Mouse (Mus musculus) liver, embryonic 14.5 days (tissue): ENCODE measurements at regions not wholly inside any gene's neighbourhood (a gene's known extent, or its start where the extent isn't known, plus 50 kb on each side); places are given as distances from the start of the nearest gene placed in this dataset.

Source experiments
- ATAC-seq: fragments of 200-750 bp; cut with Nextera tagmentation; 2 replicates; pipeline ENCODE4 v1.8.0; 2017; ENCODE audit warnings: moderate number of reproducible peaks, mild to moderate bottlenecking, moderate library complexity; ENCODE audit not compliant: insufficient read depth
- DNase-seq, 3 experiments: peaks; one replicate each; pipeline ENCODE4 v3.0.0-alpha.2; 2012 to 2013; ENCODE audit warnings: low read depth in 3 of 3, low spot score in 3 of 3
- H3K27ac ChIP-seq: fragments of 300-500 bp; sonication (generic); 2 replicates; pipeline ENCODE4 v1.5.1; 2014; ENCODE audit warnings: moderate library complexity, mild to moderate bottlenecking, control low read depth, inconsistent platforms
- H3K27me3 ChIP-seq: fragments of 300-500 bp; sonication (generic); 2 replicates; pipeline ENCODE4 v1.6.1; 2014; ENCODE audit warnings: mild to moderate bottlenecking, low read length, moderate library complexity; ENCODE audit not compliant: control insufficient read depth, insufficient read depth
- H3K36me3 ChIP-seq: fragments of 300-500 bp; sonication (generic); replicated peaks from 2 replicates; pipeline ENCODE4 v1.6.1; 2014; ENCODE audit warnings: low read depth; ENCODE audit not compliant: control insufficient read depth, insufficient read depth
- H3K4me1 ChIP-seq, 2 experiments: fragments of 200-500 bp in 1 of 2; fragments of 300-500 bp in 1 of 2; sonication (generic) in 1 of 2; replicated peaks; 2 replicates each; pipeline ENCODE4 v1.6.1; 2012 to 2014; ENCODE audit warnings: antibody characterized with exemption in 1 of 2, inconsistent platforms in 1 of 2, low read length in 1 of 2; ENCODE audit not compliant: control insufficient read depth in 2 of 2, insufficient read depth in 2 of 2
- H3K4me2 ChIP-seq: fragments of 300-500 bp; sonication (generic); 2 replicates; pipeline ENCODE4 v1.6.1; 2014; ENCODE audit warnings: low read depth, mild to moderate bottlenecking, control low read depth, moderate library complexity
- H3K4me3 ChIP-seq, 2 experiments: fragments of 200-500 bp in 1 of 2; fragments of 300-500 bp in 1 of 2; sonication (generic) in 1 of 2; 2 replicates each; pipeline ENCODE4 v1.5.1; 2012 to 2014; ENCODE audit warnings: low read depth in 2 of 2, low read length in 2 of 2, mild to moderate bottlenecking in 2 of 2, control low read depth in 1 of 2, inconsistent platforms in 1 of 2, moderate library complexity in 1 of 2; ENCODE audit not compliant: insufficient read depth in 1 of 2
- H3K9ac ChIP-seq: fragments of 300-500 bp; sonication (generic); replicated peaks from 2 replicates; pipeline ENCODE4 v1.6.1; 2014; ENCODE audit warnings: mild to moderate bottlenecking, control low read depth, moderate library complexity
- H3K9me3 ChIP-seq: fragments of 300-500 bp; sonication (generic); 2 replicates; pipeline ENCODE4 v1.6.1; 2016; ENCODE audit warnings: low read length, mixed read lengths; ENCODE audit not compliant: control insufficient read depth
- CTCF ChIP-seq: IDR thresholded peaks from 2 replicates; pipeline ENCODE4 v1.5.1; 2016; ENCODE audit warnings: antibody characterized with exemption, low read depth, control low read depth
- EP300 ChIP-seq: IDR thresholded peaks from 2 replicates; pipeline ENCODE4 v1.6.1; 2016; ENCODE audit warnings: antibody characterized with exemption, low read depth
- WGBS: fragments of 180-500 bp; shearing (Covaris S2); extraction: QIAGEN DNeasy Blood & Tissue Kit; methylation state at CpG from one replicate; pipeline ENCODE4 v1.1.7; 2014; ENCODE audit not compliant: insufficient replicate concordance; 5-methylcytosine and 5-hydroxymethylcytosine counted together

- TF ChIP-seq EP300 (no peak), CTCF (no peak)
- 0 out of 4 replicates have a peak, but pooled peaks cover 0 to 6% of the 10 kb centered on the region in 2 experiments for H3K4me1 ChIP-seq
- 31% methylated on average over 5 of the region's 5 CpGs for WGBS
- ATAC-seq (no peak), DNase-seq (no peak)
- H3K36me3 ChIP-seq: no peaks in the 10 kb centered on the region
- no peak overlapping the region for H3K9ac ChIP-seq
- no peak overlapping the region for H3K4me3 ChIP-seq
- no peaks in the 10 kb centered on the region for H3K9me3 ChIP-seq
- H3K4me2 ChIP-seq: no peak overlapping the region
- H3K27me3 ChIP-seq: no peaks in the 10 kb centered on the region
- no peak overlapping the region for H3K27ac ChIP-seq
Observed at GRCm38 (mm10) chr17:87504960-87505681, 58.4 kb upstream of the Calm2 start.

- Histone ChIP-seq H3K36me3 (no peaks in the 10 kb centered on the region), H3K9me3 (no peaks in the 10 kb centered on the region), H3K4me2 (no peak overlapping the region), H3K4me1 (peaks cover 0 to 9% of the 10 kb centered on the region in 2 experiments; a peak in 1 of 4 replicates), H3K9ac (no peak overlapping the region), H3K27me3 (no peaks in the 10 kb centered on the region), H3K4me3 (no peak overlapping the region), H3K27ac (no peak overlapping the region)
- no peak for DNase-seq
- WGBS: 62% methylated on average over 8 of the region's 8 CpGs
- TF ChIP-seq EP300: no peak
- no peak for TF ChIP-seq CTCF
- no peak for ATAC-seq
Observed at GRCm38 (mm10) chr17:87507848-87508247, 61.1 kb upstream of the Calm2 start.

- DNase-seq (no peak), ATAC-seq (no peak)
- Histone ChIP-seq H3K4me1 (peaks cover 5 to 12% of the 10 kb centered on the region in 2 experiments; a peak in 3 of 4 replicates), H3K36me3 (no peaks in the 10 kb centered on the region), H3K27ac (no peak overlapping the region), H3K27me3 (no peaks in the 10 kb centered on the region), H3K4me2 (no peak overlapping the region), H3K9me3 (no peaks in the 10 kb centered on the region), H3K9ac (no peak overlapping the region), H3K4me3 (no peak overlapping the region)
- TF ChIP-seq CTCF (no peak), EP300 (no peak)
- 59% methylated on average over 16 of the region's 16 CpGs for WGBS
Observed at GRCm38 (mm10) chr17:87508582-87509253, 62.0 kb upstream of the Calm2 start.

- peaks cover 12 to 25% of the 10 kb centered on the region in 2 experiments for H3K4me1 ChIP-seq
- no peak overlapping the region for H3K4me2 ChIP-seq
- no peaks in the 10 kb centered on the region for H3K27me3 ChIP-seq
- no peak for DNase-seq
- no peaks in the 10 kb centered on the region for H3K36me3 ChIP-seq
- H3K9me3 ChIP-seq: no peaks in the 10 kb centered on the region
- H3K4me3 ChIP-seq: no peak overlapping the region
- no peak overlapping the region for H3K9ac ChIP-seq
- TF ChIP-seq CTCF: no peak
- no peak for TF ChIP-seq EP300
- 68% methylated on average over 9 of the region's 9 CpGs for WGBS
- no peak for ATAC-seq
- no peak overlapping the region for H3K27ac ChIP-seq
Observed at GRCm38 (mm10) chr17:87512000-87512611, 65.4 kb upstream of the Calm2 start.

- Histone ChIP-seq H3K4me2 (peak overlapping the region; percentile 36), H3K27me3 (no peaks in the 10 kb centered on the region), H3K4me1 (peaks cover 12 to 25% of the 10 kb centered on the region in 2 experiments), H3K9me3 (no peaks in the 10 kb centered on the region), H3K36me3 (no peaks in the 10 kb centered on the region), H3K27ac (no peak overlapping the region), H3K9ac (peak overlapping the region; percentile 5; the same call in 1 of the 2 replicates), H3K4me3 (no peak overlapping the region)
- DNase-seq (peak; percentile 31 to 47 (median 36)), ATAC-seq (peak; percentile 81)
- 5% methylated on average over 11 of the region's 11 CpGs for WGBS
- no peak for TF ChIP-seq CTCF
- TF ChIP-seq EP300: no peak
Observed at GRCm38 (mm10) chr17:87513822-87514221, 67.1 kb upstream of the Calm2 start.
